16 mouse cellular contexts compared by ENCODE assay signal in the genomic region with DNA sequence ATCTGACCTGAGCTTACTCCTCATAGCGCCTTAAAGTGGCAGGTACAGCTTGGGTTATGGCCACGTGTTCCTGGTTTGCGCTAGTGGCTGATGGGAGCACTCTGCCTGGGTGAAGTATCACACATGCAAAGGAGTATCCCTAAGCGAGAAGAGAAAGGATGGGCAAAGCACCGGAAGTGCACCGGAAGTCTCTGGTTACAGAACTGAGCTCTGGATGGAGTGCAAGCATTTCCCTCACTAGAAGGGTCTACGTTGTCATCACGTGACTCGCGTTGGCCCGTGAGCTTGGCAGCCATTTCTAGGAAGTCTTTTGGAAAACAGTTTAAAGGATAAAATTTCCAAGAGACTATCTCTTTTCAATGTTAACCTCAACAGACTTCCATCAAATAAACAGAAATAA.
A peak's percentile ranks its signal among the peaks of the same experiment; 100 is the strongest.
DNase-seq lines count a peak whose midpoint lies in the region.
"Had no signal": no experiment of that assay in that cellular context is flagged by ENCODE, and none has a peak within 500 bp of the region (broad histone marks: within the 10 kb centered on the region; RNA-seq: fewer than 3 reads in every experiment).

No protein-coding gene starts in this region.

- DNase-seq in ES-CJ7 (ENCODE audit: low read depth, low spot score): peak; percentile 43
- peak; percentile 84 for DNase-seq in MN1 (ENCODE audit: low spot score)
- DNase-seq in ZHBTc4 (ENCODE audit: low read depth, low spot score): peak; percentile 48
- DNase-seq in layer of hippocampus, adult 9-10 months (ENCODE audit: low spot score): no peak
- DNase-seq in frontal cortex, postnatal 10 days (ENCODE audit: low spot score in 2 of 2): no peak
- DNase-seq in left cerebral cortex, adult 11 months (ENCODE audit: low spot score): no peak
- DNase-seq: adrenal gland, adult 2 months; adrenal gland, postnatal 10 days; adrenal gland, postnatal 25 days; cerebellum, adult 11 months; cerebellum, adult 18-20 months; cerebellum, adult 8-10 months; cerebellum, adult 9-11 months; cerebellum, postnatal 14 days; cerebellum, postnatal 36 days; embryo, embryonic 11 days had no signal

Comparison
In these comparisons a context has a peak if more than half of its experiments do, and no peak if none do; other contexts are left out.
1. DNase-seq: peak in ES-CJ7 (single experiment), MN1 (single experiment) and ZHBTc4 (single experiment); none in layer of hippocampus, adult 9-10 months (single experiment), frontal cortex, postnatal 10 days (0 of 2) and left cerebral cortex, adult 11 months (single experiment).